Mouse (Mus musculus): ENCODE measurements at regions not wholly inside any gene's neighbourhood (a gene's known extent, or its start where the extent isn't known, plus 50 kb on each side); places are given as distances from the start of the nearest gene placed in this dataset.

DNA sequence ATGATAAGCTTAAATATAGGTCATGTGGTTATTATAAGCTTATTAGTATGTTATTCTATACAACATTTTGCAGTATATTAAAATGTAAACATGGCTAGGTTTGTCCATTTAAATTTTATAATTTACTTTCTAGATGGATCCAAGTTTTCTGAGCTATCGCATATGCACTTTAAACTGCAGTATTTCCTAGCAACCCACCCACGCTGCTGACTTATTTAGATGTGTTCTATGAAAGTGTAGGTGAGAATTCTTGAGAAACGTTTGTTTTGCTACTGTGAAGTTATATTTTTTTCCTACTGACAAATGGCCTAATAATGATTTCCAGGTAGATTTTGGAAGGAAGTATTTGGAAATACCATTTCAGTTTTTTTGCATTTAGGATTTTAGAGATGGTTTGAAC, 308.0 kb downstream of the Gbe1 start:
- no peak for TF ChIP-seq GABPA (IDR thresholded peaks at IDR 0.05; ENCODE audit: insufficient replicate concordance, low read depth, low read length)
- no peak for TF ChIP-seq BHLHE40 (IDR thresholded peaks at IDR 0.05; ENCODE audit: low read depth, low read length)
- no peak for TF ChIP-seq POLR2A (IDR thresholded peaks at IDR 0.05; ENCODE audit: low read depth, low read length)
- no peak for TF ChIP-seq TBP (conservative IDR thresholded peaks at IDR 0.05; ENCODE audit: low read depth, low read length)
- no peak for TF ChIP-seq MAX (IDR thresholded peaks at IDR 0.05; ENCODE audit: low read length)
- TF ChIP-seq ZMIZ1 (IDR thresholded peaks at IDR 0.05; ENCODE audit: low read depth, low read length) = no peak
- no peak for TF ChIP-seq CHD1 (IDR thresholded peaks at IDR 0.05; ENCODE audit: low read depth, low read length)
- no peak for TF ChIP-seq MAFK (IDR thresholded peaks at IDR 0.05; ENCODE audit: insufficient replicate concordance, low read length)
- no peak for TF ChIP-seq ZNF384 (IDR thresholded peaks at IDR 0.05; ENCODE audit: low read depth, low read length)
- TF ChIP-seq USF1 (IDR thresholded peaks at IDR 0.05; ENCODE audit: low read depth, low read length) = no peak
- no peak for TF ChIP-seq E2F4 (IDR thresholded peaks at IDR 0.05; ENCODE audit: insufficient replicate concordance, low read depth, low read length)
- in situ Hi-C loops (cut with MboI; ENCODE audit: low pct_ligation_motif_present, low pct_unique_long_range_greater_than_20kb, low sequenced_read_pairs) (no loop called here), dilution Hi-C loops (cut with MboI; ENCODE audit: extremely low pct_ligation_motif_present, extremely low pct_unique_long_range_greater_than_20kb, low sequenced_read_pairs) (no loop called here)
- no peak overlapping the region for H3K4me3 ChIP-seq (replicated peaks in 1 of 3; ENCODE audit: low read depth in 2 of 3, low read length in 2 of 3, poor library complexity in 1 of 3)
- no peaks in the 10 kb centered on the region for H3K79me2 ChIP-seq (replicated peaks; ENCODE audit: control insufficient read depth, extremely low read depth, insufficient read depth, poor library complexity, severe bottlenecking)
- H3K36me3 ChIP-seq (replicated peaks in 1 of 2; ENCODE audit: control insufficient read depth in 1 of 2, insufficient read depth in 1 of 2, low read length in 1 of 2) = no peaks in the 10 kb centered on the region
- H3K4me1 ChIP-seq (ENCODE audit: control insufficient read depth in 1 of 2, insufficient read depth in 2 of 2) = no peaks in the 10 kb centered on the region
- no peak overlapping the region for H3K9ac ChIP-seq (ENCODE audit: insufficient read depth, low read depth)
- H3K27me3 ChIP-seq (replicated peaks) = no peaks in the 10 kb centered on the region
- H3K27ac ChIP-seq (ENCODE audit: insufficient read depth, low read depth) = no peak overlapping the region
- no peak overlapping the region for H3K4me2 ChIP-seq (ENCODE audit: insufficient read depth, low read depth, poor library complexity, severe bottlenecking)
- H3K9me3 ChIP-seq (replicated peaks; ENCODE audit: low read length) = peaks cover 58% of the 10 kb centered on the region
- no peak for DNase-seq (ENCODE audit: extremely low read depth)

DNA sequence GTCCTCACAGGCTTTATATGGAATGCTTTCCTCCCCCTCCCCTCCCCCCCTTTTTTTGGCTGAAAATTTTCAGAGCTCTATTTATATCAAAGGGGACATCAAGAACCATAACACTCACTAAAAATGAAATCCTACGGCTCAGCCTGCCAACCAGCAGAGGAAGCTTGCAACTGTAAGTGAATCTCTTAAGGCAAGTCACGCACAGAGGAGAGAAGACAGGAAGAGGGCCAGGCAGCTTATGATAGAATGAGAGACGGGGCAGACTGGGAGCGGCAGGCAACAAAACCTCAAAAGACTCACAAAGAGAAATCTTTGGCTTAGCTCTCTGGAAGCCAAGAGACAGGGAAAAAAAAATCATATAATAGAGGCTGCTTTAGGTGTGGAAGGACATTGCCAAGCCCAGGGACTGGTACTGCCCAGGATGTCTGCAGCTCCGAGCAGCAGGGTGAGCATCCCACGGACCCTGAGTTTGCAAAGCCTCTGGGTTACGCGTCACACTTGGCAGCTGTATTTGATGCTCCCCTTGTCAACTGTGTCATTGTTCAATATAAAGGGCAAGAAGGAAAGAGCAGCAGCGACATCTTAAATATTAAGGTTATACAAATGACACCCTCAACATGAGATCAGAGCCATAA, 330.0 kb downstream of the Gbe1 start:
- H3K4me1 ChIP-seq (ENCODE audit: control insufficient read depth in 1 of 2, insufficient read depth in 2 of 2) = no peaks in the 10 kb centered on the region
- dilution Hi-C loops (cut with MboI; ENCODE audit: extremely low pct_ligation_motif_present, extremely low pct_unique_long_range_greater_than_20kb, low sequenced_read_pairs) = no loop called here
- no peak overlapping the region for H3K9ac ChIP-seq (ENCODE audit: insufficient read depth, low read depth)
- H3K79me2 ChIP-seq (replicated peaks; ENCODE audit: control insufficient read depth, extremely low read depth, insufficient read depth, poor library complexity, severe bottlenecking) = no peaks in the 10 kb centered on the region
- in situ Hi-C loops (cut with MboI; ENCODE audit: low pct_ligation_motif_present, low pct_unique_long_range_greater_than_20kb, low sequenced_read_pairs) = no loop called here
- no peak overlapping the region for H3K27ac ChIP-seq (ENCODE audit: insufficient read depth, low read depth)
- no peaks in the 10 kb centered on the region for H3K36me3 ChIP-seq (replicated peaks in 1 of 2; ENCODE audit: control insufficient read depth in 1 of 2, insufficient read depth in 1 of 2, low read length in 1 of 2)
- H3K4me2 ChIP-seq (ENCODE audit: insufficient read depth, low read depth, poor library complexity, severe bottlenecking) = no peak overlapping the region
- H3K4me3 ChIP-seq (replicated peaks in 1 of 3; ENCODE audit: low read depth in 2 of 3, low read length in 2 of 3, poor library complexity in 1 of 3) = no peak overlapping the region
- peaks cover 58% of the 10 kb centered on the region for H3K9me3 ChIP-seq (replicated peaks; ENCODE audit: low read length)
- H3K27me3 ChIP-seq (replicated peaks) = no peaks in the 10 kb centered on the region
- DNase-seq (ENCODE audit: extremely low read depth) = no peak
- TF ChIP-seq ZMIZ1 (IDR thresholded peaks at IDR 0.05; ENCODE audit: low read depth, low read length) = no peak
- TF ChIP-seq MAX (IDR thresholded peaks at IDR 0.05; ENCODE audit: low read length) = no peak
- TF ChIP-seq MXI1 (IDR thresholded peaks at IDR 0.05; ENCODE audit: low read depth, low read length) = no peak
- TF ChIP-seq BHLHE40 (IDR thresholded peaks at IDR 0.05; ENCODE audit: low read depth, low read length) = no peak
- no peak for TF ChIP-seq ELF1 (IDR thresholded peaks at IDR 0.05; ENCODE audit: low read depth, low read length)
- TF ChIP-seq CHD1 (IDR thresholded peaks at IDR 0.05; ENCODE audit: low read depth, low read length) = no peak
- no peak for TF ChIP-seq SIN3A (IDR thresholded peaks at IDR 0.05; ENCODE audit: low read length)
